Mouse (Mus musculus) adrenal gland, adult (tissue): ENCODE data around the gene Ssna1.
"Not testable (repeated sequence)": the region's sequence is repeated elsewhere in the genome, so short reads cannot be mapped to it uniquely, and the experiment has no call there.

Experiments
- DNase-seq, 2 experiments: peaks; one replicate each; pipeline ENCODE4 v3.0.0; 2022 to 2023; ENCODE audit warnings: low spot score in 1 of 2; ENCODE audit not compliant: inconsistent age in 2 of 2

The Ssna1 gene

DNA sequence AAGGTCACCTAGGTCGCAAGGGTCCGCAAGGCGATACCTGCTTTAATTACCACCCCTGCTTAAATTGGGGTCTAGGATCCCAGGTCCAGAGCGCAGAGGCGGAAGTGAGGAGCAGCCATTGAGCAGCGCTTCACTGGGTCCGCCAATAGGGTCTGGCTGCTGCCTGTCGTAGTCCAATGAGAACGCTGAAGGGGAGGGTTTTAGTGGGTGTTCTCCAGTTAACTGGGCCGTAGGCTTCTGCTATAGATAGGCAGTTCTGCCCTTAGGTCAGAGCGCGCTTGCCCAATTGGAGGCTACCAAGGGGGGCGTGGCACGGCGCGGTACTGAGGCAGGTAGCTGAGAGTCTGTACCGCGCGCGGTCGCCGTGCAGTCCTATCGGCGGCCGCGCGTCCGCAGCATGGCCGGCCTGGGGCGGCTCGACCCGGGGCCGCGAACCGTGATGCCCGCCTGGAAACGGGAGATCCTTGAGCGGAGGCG lies 9.9 kb downstream of the Ssna1 start, which contains the start of gene Tprn:
Gene Tprn, plus strand, starts transcription at position 328 of the 477 bp plus-strand sequence.
- DNase-seq = peak; percentile 95 to 97

DNA sequence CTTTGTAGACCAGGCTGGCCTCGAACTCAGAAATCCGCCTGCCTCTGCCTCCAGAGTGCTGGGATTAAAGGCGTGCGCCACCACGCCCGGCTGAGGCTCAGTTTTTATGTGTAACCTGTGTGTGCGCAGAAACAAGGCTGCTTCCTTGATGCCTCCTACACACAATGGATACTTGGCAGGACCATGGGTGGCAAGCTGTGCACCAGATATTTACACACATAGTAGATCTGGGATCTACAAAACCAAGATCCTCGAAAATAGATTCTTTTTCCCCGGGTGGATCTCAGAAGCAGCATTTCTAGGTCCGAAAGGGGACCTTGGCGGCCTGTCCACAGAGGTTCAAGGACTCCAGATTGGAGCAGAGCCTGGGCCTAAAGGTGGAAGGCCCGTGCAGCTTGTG lies 10.4 kb downstream of the Ssna1 start:
- DNase-seq = no peak

DNA sequence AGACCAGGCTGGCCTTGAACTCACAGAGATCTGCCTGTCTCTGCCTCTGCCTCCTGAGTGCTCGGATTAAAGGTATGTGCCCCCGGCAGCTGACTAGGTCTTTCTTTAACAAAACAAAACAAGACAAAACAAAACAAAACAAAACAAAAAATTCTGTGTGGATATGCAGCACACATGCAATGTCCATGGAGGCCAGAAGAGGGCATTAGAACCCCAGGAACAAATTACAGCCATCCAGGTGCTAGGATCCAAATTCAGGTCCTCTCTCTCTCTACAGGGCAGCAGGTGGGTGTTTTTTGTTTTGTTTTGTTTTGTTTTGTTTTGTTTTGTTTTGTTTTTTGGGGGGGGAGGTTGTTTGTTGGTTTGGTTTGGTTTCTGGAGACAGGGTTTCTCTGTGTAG lies 13.4 kb downstream of the Ssna1 start:
- no peak for DNase-seq

DNA sequence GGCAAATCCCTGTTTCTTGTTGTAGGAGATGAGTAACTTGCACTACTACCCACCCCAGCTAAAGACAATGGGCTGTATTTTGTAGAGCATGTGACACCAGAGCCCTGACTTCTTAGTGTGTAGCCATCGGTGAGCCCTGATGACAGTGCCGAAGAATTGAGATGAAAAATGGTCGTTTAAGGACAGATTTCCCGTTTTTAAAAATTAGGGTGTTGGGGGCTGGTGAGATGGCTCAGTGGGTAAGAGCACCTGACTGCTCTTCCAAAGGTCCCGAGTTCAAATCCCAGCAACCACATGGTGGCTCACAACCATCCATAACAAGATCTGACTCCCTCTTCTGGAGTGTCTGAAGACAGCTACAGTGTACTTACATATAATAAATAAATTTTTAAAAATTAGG lies 15.0 kb downstream of the Ssna1 start:
- DNase-seq = not testable (repeated sequence)

DNA sequence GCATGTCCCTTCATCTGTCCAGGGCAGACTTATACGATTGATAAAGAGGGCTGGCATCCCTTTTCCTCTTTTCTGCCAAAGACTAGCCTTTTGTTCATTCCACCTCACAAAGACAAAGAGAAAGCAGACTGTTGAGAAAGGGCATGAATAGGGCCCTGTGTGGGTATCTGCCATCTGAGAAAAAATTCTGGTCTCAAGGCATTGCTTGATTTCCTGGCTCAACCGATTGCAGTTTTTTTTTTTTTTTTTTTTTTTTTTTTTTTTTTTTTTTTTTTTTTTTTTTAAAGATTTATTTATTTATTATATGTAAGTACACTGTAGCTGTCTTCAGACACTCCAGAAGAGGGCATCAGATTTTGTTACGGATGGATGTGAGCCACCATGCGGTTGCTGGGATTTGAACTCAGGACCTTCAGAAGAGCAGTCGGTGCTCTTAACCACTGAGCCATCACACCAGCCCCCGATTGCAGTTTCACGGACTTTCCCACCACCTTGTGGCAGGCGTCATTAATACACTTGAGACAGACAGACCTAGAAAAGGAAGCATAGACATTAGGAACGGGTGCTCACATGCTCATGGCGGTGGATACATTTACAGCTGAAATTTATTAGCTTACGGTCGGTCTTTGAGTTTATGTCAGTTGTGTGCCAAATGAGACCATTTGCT lies 15.7 kb downstream of the Ssna1 start:
- peak in 1 of 2 experiments; percentile 72 for DNase-seq

DNA sequence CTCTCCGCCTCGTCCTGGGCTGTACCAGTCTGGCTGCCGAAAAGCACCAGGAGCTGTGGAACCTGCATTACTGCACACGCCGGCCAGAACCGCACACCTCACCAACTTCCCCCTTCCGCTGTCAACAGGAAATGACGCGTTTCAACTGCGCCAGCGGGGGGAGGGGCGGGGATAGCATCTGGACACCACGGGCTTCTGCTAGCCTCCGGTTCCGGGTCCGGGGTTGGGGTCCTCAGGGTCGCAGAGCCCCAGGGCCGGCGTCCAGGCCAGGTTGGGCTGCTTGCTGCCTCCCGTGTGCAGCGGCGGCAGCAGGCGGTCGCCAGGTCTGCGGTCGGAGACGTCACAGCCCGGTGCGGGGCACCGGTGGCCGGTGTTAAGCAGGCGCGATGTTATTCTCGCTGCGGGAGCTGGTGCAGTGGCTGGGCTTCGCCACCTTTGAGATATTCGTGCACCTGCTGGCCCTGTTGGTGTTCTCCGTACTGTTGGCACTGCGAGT lies 16.9 kb downstream of the Ssna1 start, which contains the start of gene Tmem203:
Gene Tmem203, plus strand, starts transcription at position 156 of the 496 bp plus-strand sequence.
- DNase-seq = peak; percentile 89 to 95

DNA sequence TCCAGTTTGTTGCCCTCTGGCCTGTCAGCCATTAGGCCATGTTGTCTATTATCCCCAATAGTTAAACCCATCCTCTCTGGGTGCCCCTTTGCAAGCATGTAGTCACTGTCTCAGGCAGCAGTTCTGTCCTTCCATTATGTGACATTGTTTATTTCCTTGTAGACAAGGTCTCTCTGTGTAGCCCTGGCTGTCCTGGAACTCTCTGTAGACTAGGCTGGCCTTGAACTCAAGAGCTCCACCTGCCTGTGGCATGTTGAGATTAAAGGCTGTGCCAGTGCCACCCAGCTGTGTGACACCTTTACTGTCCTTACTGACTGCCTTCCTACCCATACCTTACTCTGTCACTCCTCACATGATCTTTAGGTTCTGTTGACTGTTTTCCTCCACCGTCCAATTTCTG lies 19.9 kb downstream of the Ssna1 start:
- DNase-seq = peak in 1 of 2 experiments; percentile 52

DNA sequence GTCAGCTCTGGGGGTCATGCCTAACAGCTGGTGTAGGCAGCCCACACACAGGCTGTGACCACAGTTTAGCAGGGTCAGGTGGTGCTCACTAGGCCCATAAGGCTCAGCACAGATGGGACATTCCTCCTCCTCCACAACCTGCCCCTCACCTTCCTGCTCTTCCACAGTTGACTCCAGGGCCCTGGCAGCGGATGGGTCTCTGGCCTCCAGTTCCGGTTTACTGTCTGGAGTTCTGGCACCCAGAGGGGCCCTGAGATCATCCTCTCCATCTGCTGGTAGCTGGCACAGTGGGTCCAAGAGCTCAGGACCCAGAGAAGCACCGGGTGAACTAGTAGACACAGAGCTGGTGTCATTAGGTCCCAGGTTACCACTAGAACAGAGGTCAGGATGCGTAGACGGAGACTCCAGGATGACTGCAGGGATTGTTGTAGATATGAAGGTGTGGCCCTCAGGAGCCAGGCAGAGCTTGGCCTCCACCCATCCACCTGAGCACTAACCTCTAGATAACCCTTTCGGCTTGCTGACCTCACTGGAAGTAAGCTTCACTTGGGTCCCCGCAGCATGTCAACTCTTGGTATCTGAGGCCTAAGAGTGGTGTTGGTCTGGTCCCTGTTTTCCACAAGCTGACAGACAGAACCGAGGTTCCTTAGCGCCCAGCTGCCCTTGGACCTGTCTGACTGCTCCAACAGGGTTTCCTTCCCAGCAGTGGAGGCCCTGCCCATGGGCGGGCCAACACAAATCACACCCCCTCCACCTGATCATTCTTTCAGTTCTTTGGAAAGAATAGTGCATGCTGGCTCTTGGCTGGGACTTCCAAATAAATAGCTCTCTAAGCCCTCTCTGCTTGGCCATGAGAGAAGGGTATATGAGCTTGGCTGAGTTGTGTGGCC lies 25.8 kb downstream of the Ssna1 start, which contains the start of gene AL732309.1:
Gene AL732309.1, minus strand, starts transcription at position 681 of the 890 bp plus-strand sequence.
- no peak for DNase-seq

DNA sequence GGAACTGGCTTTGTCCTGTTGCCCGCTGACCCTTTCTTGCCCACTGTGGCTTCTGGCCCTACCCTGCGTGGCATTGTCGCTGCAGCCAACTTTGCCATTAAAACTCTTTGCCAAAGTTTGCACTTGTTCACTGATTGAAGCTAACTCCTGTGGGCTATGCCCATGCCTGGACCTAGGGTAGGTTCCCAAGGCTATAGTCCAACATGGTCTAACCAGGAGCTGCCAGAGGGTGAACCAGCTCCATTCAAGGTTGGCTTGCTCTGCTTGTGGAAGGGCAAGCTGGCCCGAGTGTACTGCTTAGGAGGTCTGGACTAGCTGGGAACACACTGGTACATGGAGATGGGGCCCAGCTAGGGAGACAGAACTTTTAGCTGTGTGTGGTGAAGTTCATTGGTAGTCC lies 28.1 kb downstream of the Ssna1 start:
- peak in 1 of 2 experiments; percentile 25 for DNase-seq

DNA sequence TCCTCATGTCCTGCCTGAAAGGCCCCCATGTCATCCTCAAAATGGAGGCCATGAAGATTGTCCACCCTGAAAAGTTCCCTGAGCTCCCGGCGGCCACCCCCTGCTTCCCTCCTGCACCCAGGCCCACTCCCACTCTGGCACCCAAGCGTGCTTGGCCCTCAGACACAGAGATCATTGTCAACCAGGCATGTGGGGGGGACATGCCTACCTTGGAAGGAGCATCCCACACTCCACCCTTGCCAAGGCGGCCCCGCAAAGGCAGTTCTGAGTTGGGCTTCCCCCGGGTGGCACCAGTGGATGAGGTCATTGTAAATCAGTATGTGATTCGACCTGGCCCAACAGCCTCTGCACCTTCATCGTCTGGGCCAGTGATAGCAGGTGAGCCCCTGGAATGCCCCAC lies 28.9 kb downstream of the Ssna1 start:
- DNase-seq = no peak

DNA sequence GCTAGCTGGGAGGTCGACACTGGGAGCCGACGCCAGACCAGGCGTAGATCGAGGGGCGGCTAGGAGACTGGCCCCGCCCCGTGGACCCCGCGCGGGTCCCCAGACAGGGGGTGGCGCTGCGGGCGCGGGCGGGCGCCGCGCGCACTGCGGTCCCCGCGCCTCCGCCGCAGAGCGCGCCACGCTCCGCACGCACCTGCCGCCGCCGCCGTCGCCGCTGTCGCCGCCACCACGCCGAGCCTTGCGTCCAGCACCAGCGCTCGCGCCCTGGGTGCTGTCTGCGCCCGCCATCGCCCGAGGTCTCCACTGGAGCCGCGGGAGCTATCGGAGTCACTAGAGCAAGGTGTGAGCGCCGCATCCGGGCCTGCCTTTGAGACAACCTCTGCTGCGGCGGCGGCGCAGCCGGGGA lies 30.1 kb downstream of the Ssna1 start, which contains the start of the genes Rnf208 and Cysrt1:
Gene Rnf208, plus strand, starts transcription at position 155 of the 406 bp plus-strand sequence.
Gene Cysrt1, minus strand, starts transcription at position 352 of the 406 bp plus-strand sequence.
- peak in 1 of 2 experiments; percentile 46 for DNase-seq

DNA sequence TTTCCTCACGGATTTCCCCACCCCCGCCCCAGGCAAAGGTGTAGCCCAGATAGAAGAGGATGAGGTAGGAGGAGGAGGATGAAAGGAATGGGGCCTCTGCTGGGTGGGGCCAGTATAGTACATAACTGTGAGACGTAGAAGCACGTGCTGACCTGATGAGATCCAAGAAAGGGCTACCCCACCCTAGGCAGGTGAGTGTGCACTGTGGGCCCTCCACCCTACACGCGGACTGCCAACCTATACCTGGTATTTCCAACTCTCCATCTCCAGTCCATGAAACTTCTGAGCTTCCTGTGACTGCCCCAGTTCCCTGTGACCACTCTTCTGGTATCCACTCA lies 30.8 kb downstream of the Ssna1 start:
- peak in 1 of 2 experiments; percentile 47 for DNase-seq

DNA sequence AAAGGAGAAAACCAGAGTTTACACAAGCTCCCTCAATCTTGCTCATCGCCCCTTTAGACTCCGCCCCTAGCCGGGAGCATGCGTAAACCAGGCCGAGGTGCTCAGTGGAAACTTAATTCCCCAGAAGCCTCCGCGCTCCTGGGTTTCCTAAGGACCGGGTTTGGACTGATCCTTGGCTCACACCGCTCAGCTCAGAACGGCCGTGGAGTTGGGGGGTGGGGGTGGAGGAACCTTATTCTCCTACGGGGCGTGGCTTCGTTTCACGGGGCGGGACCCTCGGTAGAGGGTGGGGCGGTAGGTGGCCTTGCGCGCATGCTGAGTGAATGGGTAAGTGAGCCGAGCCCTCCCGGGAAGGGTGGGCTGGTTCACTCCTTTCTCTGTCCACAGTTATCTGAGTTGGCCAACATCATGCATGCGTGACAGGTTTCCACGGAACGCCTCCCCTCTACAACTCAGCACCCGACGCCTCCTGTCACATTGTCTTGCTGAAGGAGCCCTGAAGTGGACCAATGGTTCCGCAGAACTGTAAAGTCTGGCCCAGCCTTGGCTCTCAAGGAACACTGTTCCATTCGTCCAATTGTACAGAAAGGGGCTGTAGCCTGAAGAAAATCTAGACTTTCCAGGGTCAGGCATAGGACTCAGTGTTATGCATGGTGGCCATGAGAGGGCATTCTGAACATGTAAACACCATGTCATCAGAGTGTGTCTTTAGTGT lies 31.4 kb downstream of the Ssna1 start:
- peak; percentile 80 to 91 for DNase-seq

DNA sequence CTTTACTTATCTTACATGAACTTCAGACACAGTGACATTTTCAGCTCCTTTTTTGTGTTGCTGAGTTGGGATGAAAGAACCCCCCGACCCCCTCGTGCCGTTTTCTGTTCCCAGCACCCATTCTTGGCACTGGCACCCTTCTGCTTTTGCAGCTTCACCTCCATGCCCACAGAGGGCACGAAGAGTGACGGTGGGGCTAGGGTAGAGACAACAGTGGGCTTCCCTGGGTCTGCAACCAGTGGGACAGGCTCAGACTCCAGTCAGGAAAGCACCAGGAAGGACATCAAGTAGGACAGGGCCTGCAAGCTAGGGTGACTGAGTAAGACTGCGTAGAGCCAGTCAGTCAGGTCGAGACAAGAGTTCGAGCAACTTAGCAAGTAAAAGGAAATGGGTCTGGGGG lies 31.9 kb downstream of the Ssna1 start:
- DNase-seq = peak in 1 of 2 experiments; percentile 25

DNA sequence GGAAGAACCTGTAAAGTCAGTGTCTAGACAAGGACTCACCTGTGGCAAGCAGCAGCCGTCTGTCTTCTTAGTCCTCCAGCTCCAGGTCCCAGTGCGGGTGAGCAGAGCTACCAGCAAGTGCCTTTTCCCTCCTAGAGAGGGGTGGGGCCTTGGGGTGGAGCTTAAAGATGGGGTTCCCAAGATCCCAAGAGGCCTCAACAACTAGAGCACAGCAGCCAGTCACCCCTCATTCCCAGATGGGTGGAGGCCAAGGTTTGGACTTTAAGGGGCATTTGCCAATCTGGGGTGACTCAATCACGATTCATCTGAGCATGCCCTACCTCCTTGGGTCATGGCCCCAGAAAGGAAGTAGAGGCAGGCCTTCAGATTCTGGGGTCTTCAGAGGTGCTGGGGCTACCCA lies 32.5 kb downstream of the Ssna1 start:
- DNase-seq = peak in 1 of 2 experiments; percentile 53

DNA sequence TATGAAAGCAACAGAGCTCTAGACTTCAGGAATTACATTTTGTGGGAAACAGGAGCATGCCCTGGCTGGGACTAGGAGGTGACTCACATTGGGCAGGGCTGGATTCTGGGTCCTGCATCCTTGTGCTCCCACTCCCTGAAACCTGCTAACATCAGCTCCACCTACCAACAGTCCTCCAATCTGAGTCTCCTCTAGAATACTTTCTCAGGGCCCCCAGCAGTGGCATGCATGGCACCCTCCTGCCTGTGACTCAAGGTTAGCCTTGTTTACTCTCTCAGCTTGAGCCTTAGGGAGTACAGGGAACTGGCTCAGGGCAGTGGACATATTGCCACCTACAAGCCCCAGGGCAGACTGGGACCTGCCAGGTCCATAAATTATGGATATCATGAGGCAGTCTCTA lies 34.1 kb downstream of the Ssna1 start:
- DNase-seq = no peak

DNA sequence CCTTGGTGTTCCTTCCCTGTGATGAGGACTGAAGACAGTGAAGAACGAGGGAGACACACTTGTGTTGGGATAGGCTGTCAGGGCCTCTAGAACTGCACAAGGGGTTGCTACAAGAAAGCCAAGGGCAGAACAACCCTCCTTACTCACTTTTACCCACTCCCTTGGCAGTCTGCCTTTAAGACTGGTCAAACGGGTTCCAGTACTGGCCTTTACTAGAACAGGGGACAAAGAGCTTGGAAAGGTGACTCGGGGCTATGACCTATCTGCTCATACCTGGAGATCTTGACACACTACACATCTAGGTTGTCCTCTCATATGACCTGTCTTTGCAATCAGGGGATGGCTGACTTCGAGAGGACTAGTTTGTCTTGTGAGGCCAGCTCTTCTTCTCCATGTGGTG lies 34.7 kb downstream of the Ssna1 start:
- no peak for DNase-seq

DNA sequence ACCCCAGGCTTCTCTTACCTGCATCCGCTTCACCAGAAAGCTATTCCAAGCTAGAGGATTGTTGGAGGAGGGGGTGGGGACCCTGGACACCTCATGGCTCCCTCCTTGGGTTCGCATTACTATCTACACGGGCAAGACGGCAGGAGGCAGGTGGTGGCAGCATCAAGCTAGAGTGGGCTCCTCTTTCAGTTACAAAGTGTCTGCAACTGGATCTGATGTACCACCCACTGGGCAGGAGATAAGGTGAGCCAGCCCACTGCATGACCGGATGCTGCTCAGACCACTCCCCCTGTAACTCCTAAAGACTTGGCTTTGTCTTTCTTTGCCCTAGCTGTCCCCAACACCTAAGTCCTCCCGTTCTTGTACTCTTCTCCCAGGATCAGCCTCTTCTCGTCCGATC lies 35.6 kb downstream of the Ssna1 start, which contains the start of gene Rnf224:
Gene Rnf224, minus strand, starts transcription at position 174 of the 400 bp plus-strand sequence.
- no peak for DNase-seq

DNA sequence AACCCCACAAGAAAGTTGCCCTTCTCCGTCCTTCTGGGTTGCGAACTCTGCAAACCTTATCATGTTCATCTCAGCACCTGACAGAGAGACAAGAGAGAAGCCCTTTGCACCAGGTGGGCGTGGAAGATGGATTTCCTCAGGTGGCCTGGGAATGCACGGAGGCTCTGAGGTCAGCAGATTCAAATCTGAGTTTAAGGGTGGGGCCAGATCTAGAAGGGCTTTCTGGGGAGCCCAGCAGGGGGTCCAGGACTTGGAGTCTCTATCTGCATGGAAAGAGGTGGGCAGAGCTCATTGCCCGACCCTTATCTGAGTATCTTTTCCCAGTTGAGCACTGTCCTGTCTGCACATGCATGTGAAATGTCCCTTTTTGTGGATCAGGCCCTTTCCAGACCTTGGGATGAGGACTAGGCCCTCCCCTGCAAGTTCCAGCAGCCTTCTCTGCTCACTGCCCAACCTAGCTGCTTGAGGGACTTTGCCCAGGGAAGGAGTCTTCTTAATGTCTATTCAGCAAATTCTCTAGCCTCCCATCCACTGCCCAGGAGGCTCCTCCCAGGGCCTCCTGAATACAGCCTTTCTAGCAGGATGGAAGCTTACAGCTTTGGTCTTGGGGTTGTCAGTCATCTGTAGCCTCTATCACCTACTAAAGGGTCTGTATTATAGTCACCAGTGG lies 37.6 kb downstream of the Ssna1 start:
- DNase-seq = no peak

DNA sequence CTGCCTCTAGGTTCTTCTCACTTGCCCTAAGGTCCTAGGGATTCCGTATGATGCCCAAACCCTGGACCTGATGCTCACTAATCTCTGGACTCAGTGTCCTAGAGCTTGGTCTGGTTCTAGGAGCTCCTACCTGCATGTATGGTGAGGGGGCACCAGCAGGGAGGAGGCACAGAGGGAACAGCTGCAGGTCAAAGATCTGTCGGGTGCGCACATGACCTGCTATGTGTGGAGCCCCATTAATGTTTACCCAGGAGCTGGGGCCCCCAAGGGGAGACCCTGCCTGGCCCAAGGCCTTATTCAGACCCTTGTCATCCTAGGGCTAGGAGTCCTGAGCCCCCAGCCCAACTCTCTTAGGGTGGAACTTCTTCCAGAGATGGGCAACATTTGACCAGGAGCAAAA lies 38.2 kb downstream of the Ssna1 start, which contains the start of gene Slc34a3:
Gene Slc34a3, minus strand, starts transcription at position 315 of the 400 bp plus-strand sequence.
- no peak for DNase-seq
